Mouse (Mus musculus): ENCODE measurements around the gene Ptgdr.
"Not testable (repeated sequence)": the region's sequence is repeated elsewhere in the genome, so short reads cannot be mapped to it uniquely, and the experiment has no call there.

The Ptgdr gene

DNA sequence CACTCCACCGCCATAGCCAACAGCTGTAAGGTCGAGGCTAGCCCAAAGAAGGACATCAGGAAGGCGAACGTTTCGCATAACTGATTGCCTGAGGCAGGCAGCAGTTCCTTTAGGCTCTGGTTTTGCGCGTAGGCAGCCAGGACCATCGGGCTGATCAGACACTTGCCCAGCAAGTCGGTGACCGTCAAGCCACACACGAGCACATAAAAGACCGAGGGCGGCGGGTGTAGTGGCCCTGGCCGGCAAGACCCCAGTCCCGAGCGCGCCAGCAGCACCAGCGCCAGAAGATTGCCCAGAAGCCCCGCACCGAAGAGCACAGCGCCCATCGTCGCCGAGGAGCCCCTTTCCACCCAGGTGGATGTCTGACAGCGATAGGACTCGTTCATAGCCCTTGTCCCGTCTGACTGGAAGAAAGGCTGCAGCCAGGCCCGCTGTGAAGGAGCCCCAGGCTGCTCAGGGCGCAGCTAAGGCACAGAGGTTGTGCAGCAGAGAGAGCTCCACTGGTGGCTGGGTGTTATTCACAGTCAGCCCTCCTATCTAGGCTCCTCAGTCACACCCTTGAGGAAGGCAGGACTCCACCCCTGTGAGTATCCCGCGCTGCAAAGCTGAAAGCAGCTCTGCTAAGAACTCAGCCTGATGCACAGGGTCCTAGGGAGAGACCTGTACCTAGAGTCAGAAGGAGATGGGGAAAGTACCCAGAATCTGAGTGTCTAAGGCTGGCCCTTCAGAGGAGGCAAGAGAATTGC is at the start of gene Ptgdr:
TSS of gene Ptgdr (minus strand) at position 508 of the 746 bp plus-strand sequence.
- DNase-seq (ENCODE audit: low read depth, low spot score) = no peak

DNA sequence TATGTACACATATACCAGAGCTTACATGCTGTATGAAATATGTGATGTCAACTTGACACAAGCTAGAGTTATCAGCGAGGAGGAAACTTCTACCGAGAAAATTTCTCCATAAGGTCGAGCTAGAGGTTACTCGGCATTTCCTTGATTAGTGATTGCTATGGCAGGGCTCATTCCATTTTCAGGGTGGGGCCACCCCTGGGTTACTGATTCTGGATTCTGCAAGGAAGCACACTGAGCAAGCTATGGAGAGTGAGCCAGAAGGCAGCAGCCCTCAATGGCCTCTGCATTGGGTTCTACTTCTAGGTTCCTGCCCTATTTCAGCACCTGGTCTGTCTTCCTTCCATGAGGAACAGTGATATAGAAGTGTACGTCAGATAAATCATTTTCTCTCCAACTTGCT is 48.6 kb upstream of the Ptgdr start:
- DNase-seq (ENCODE audit: low read depth, low spot score) = no peak

DNA sequence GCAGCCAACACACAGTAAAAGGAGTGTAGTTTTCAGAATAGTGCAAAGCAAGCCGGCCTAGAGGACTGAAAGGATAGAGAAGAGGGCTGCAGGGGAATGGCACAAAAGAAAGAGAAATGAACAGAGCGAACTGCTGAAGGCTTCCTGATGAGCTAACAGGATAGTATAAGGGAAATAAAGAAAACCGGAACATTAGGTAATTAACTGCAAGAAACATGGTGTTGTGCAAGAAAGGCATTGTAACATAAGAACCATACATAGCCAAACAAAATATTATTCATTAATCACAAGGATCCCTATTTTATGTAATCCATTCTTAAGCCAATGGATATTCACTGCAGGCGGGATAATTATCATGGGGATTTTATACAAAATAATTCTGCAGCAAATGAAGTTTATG is 45.0 kb upstream of the Ptgdr start:
- no peak for DNase-seq (ENCODE audit: low read depth, low spot score)

GRCm38 (mm10) chr14:44901735-44902134 is 42.6 kb upstream of the Ptgdr start:
- DNase-seq (ENCODE audit: low read depth, low spot score) = not testable (repeated sequence)

DNA sequence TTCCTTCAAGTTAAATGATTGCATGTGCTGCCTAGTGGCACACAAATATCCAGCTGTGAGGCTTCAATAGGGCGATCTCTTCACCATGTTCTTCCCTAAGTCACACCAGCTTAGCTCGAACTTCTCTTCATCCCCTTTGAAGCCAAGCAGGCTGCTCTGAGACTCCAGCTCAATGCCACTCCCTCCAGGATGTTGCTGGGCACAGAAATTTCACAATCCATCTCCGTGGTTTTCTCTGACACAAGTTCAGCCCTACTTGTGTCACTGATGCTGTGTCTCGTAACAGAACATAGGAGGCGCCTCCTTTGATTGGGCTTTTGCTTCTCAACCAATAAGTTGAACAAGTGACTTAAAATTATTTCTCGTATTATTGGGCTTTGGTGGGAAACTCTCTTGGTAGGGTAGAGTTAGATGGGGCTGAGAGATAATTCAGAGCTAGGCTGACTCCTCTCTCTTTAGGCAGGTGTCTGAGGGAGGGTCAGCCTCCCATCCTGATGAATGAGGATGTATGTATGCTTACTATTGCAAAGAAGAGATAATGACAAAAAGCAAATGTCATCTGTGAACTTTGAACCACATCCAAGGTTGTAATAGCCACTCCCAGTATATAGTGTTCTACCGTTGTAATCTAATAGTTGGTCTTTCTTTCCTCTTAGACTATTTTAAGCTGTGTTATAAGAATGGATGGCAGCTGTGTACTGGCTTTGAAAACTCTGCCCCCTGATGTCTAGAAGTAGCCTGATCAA is 32.4 kb upstream of the Ptgdr start:
- DNase-seq (ENCODE audit: low read depth, low spot score) = no peak

DNA sequence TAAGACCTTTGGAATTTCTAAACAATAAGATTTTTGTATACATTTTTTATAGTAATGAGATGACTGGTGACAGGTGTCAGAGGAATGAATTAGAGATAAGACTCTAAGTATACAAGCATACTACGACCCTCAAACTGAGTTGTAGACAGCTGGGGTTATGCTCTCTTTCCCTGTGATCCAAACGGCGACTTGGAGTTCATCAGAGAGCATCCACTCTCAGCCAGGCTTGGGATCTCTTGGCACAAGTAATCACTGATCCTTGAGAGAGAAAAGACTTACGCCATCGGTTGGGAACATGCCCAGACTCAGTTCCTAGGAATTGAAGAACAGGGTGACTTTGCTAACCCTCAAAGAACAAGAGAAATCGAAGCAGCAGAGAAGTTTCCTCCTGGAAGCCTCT is 10.5 kb upstream of the Ptgdr start:
- DNase-seq (ENCODE audit: low read depth, low spot score) = no peak

DNA sequence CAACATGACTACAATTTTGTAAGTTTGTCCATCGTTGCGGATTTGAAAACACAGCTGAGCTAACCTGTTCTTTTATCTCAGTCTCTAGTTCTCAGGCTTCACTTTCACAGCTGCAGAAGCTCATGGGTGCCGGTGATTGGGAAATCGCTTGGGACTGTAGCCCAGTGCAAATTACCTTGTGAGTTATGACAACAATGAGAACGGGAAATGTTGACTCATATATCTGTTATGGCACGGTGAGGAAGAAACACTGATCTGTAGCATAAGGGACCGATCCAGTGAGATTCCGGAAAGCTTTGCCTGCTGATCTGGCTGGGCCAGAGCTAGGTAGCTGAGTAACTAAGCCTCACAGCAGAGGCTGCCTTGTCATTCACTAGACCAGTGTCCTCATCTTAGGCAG is 6.5 kb upstream of the Ptgdr start:
- DNase-seq (ENCODE audit: low read depth, low spot score) = no peak

DNA sequence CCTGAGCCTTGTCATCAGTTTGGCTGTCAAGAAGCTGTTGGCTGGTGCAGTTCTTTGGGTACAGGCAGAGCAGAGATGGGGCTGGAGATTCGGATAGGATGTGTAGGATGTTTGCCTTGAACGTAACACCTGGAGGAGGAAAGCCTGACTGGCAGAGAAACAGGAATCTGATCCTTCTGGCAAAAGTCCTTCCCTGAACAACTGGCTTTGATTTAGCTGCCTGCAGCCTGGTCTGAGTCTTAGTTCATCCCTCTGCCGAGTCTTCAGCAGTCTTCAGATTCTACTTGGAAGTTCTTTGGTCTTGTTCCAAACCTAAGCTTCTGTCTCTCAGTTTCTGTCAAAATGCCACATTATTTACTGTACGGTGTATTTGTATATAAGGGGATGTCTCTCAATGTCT is 3.9 kb upstream of the Ptgdr start:
- DNase-seq (ENCODE audit: low read depth, low spot score) = no peak

- DNase-seq (ENCODE audit: low read depth, low spot score) = no peak
Observed at GRCm38 (mm10) chr14:44861161-44861560, 2.0 kb upstream of the Ptgdr start.

DNA sequence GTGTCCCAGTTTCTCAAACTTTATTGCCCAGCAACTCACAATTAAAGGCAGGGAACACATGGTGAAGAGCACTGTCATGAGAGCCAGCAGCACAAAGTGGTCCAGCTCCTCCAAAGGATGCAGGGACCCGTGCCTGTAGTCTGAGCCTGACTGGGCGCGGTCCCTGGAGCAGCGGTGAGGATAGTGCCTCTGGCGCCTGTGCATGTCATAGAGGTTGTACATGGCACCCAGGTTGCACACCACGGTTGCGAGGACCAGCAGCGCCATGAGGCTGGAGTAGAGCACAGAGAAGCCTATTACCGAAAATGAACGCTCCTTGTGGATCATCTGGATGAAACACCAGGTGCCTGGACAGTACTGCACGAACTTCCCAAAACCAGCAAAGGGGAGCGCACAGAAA is 803 bp downstream of the Ptgdr start:
- DNase-seq (ENCODE audit: low read depth, low spot score) = no peak

- not testable (repeated sequence) for DNase-seq (ENCODE audit: low read depth, low spot score)
Observed at GRCm38 (mm10) chr14:44850637-44851036, 8.5 kb downstream of the Ptgdr start.

DNA sequence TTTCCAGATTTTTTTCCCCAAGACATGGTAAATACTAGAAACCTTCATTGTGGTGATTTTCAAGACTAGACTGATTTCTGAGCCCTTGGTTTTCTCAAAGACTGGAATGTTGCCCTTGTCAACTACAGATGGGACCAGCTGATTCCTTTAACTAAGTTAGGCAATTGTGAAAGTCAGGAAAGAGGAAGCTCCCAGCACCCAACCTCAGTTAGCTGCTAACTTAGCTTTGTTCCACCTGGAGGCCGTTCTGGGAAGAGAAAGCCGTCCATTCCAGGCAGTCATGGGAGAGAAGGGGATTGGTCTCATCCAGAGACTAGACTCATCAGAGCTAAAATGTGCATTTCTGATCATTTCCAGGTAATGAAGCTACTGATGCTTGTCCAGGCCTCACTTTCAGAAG is 11.4 kb downstream of the Ptgdr start:
- DNase-seq (ENCODE audit: low read depth, low spot score) = no peak

GRCm38 (mm10) chr14:44846558-44847263 is 12.5 kb downstream of the Ptgdr start:
- DNase-seq (ENCODE audit: low read depth, low spot score) = no peak

GRCm38 (mm10) chr14:44843768-44844755 is 15.1 kb downstream of the Ptgdr start:
- no peak for DNase-seq (ENCODE audit: low read depth, low spot score)

DNA sequence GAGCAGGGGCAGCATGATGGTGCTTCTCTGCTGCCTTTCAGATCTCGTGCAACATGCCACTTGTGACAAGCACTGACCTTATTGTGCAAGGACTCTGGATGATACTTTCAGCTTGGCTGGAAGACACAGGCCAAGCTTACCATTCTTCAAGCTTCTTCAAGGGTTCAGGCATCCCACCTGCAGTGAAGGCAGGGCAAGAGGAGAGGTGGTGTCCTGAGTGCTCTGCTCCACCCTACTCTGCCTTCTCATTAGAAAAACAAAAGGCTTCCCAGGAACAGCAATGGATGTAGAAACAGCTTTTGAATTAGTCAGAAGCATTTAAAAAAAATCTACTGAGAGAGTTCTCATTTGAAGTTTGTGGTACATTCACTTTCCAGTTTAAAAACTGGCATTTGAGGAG is 20.5 kb downstream of the Ptgdr start:
- no peak for DNase-seq (ENCODE audit: low read depth, low spot score)

DNA sequence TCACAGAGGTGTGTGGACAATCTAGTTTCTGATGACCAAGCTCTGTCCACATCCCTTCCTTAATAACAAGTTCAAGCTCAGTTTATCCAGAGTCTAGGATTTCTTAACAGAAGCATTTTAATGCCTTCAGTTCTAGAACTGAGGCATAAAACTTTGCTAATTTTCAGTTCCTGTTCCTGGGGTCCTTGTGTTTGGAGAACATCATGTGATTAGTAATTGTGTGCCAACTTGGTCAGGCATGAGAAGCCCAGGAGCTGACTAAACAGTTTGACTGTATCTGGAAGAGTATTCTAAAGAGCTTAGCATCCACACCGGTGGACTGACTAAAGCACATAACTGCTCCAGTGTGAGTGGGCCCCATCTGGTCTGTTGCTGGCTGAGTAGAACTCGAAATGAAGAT is 24.0 kb downstream of the Ptgdr start:
- DNase-seq (ENCODE audit: low read depth, low spot score) = no peak

DNA sequence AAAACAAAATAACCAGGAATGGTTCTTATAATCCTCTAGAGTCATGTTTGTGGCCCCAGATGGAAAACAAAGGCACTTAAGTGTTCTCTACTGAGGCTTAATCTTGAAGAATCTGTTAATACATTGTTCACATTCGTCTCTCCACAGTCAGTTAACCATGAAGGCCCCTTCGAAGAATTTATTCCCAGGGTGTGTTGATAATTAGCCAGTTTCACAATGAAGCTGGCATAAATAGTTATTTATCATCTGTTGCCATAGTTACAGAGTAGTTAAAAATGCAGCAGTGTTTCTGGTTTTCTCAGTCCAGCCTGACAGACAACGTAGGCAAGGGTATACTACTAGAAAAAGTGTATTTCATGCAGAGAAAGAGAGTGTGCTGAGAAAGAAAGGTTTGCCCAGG is 25.0 kb downstream of the Ptgdr start:
- not testable (repeated sequence) for DNase-seq (ENCODE audit: low read depth, low spot score)

- not testable (repeated sequence) for DNase-seq (ENCODE audit: low read depth, low spot score)
Observed at GRCm38 (mm10) chr14:44833096-44833495, 26.1 kb downstream of the Ptgdr start.

DNA sequence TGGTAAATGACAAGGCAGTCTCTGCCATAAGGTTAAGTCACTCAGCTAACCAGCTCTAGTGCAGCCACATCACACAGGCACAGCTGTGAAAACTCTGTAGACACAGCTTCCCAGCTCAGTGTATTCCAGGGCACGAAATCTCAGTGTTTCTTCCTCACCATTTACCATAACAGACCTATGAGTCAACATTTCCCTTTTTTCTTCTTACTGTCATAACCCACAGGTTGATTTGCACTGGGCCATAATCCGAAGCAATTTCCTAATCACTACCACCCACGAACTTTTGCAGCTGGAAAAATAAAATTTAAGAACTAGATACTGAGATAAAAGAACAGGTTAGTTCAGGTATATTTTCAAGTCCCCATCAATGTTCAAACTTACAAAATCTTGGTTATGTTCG is 31.4 kb downstream of the Ptgdr start:
- no peak for DNase-seq (ENCODE audit: low read depth, low spot score)

DNA sequence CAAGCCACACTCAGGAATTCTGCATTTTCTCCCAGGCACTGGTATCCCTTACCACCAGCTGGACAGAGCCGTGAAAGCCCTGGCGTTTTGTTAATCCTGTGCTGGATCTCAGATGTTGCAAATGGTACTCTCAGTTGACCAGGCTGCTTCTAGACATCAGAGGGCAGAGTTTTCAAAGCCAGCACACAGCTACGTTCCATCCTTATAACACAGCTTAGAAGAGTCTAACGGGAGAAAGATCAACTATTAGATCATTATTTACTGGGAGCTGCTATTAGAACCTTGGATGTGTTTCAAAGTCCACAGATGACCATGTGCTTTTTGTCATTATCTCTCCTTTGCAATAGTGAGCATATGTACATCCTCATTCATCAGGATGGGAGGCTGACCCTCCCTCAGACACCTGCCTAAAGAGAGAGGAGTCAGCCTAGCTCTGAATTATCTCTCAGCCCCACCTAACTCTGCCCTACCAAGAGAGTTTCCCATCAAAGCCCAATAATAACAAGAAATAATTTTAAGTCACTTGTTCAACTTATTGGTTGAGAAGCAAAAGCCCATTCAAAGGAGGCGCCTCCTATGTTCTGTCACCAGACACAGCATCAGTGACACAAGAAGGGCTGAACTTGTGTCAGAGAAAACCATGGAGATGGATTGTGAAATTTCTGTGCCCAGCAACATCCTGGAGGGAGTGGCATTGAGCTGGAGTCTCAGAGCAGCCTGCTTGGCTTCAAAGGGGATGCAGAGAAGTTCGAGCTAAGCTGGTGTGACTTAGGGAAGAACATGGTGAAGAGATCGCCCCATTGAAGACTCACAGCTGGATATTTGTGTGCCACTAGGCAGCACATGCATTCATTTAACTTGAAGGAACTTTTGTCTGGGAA is 37.8 kb downstream of the Ptgdr start:
- DNase-seq (ENCODE audit: low read depth, low spot score) = no peak

Data from c-Kit-negative CD71-positive TER-119-positive erythroid progenitor cells, embryonic 14.5 days (primary cell).